Mouse (Mus musculus) inflammation-experienced regulatory T-cells, adult 6 months (primary cell): ENCODE measurements around the gene Prkd2. TPM values are rescaled to one million over a fixed set of nuclear protein-coding genes. Genes with fewer than 3 reads are reported as not detected.

Experiments
- ATAC-seq: one replicate; pipeline ENCODE4 v1.8.0; 2017
- polyA plus RNA-seq, 3 experiments: library from polyadenylated mRNA; unstranded; fragments of 100-300 nt; shearing (Covaris generic); gene quantifications; one replicate each; pipeline ENCODE4 v1.2.1; 2017

Prkd2 gene
- polyA plus RNA-seq, 3 experiments from 2014 or later = 38.3 to 51.4 (median 47.1) TPM

- ATAC-seq = peak; percentile 23
Measured at GRCm38 (mm10) chr7:16827274-16827673, 15.4 kb upstream of the Prkd2 start.

DNA sequence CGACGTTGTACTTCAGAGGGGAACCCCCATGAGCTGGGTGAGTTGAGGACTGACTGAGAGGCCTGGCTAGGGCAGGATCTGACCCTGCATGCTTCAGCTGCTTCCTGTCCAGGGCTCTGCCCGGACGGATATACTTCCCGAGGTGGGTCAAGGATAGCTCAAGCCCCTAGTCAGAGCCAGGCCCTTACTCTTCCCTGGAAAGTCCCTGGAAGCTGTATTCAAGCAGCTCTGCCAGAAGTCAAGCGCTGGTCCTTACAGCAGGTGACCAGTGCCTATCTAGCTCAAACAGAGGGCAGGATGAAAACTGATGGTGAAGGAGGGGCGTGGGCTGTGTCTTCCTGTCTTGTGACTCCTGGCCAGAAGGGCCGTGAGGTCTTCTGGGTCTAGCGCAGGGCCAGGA is 12.3 kb upstream of the Prkd2 start:
- no peak for ATAC-seq

- no peak for ATAC-seq
Measured at GRCm38 (mm10) chr7:16837916-16838803, 4.5 kb upstream of the Prkd2 start.

DNA sequence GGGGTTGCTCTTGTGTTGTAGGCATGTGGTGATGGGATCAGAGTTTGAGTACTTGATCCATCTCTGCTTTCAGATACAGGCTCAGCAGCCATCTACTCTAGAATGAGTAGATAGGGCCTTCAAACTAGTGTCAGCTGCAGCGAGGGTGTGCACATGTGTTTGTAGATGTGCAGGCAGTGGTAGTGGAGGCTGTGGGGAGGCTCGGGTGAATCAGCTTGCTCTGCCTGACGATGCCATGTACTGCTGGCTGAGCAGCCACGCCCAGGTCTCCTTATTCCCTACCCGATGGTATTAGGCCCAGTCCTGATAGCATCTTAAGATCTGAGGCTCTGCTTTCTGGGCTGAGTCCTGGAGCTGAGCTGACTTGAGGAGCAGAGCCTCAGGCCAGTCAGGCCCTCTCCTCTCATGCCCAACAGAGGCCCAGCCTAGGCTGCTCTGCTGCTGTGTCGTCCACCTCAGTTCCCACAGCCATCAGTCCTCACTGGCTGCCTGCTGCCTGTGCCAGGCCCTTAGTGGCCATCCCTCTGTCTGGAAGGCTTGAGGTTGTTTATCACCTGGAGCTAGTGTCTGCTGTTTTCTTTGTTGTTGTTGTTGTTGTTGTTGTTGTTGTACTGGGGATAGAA is 3.8 kb upstream of the Prkd2 start:
- no peak for ATAC-seq

DNA sequence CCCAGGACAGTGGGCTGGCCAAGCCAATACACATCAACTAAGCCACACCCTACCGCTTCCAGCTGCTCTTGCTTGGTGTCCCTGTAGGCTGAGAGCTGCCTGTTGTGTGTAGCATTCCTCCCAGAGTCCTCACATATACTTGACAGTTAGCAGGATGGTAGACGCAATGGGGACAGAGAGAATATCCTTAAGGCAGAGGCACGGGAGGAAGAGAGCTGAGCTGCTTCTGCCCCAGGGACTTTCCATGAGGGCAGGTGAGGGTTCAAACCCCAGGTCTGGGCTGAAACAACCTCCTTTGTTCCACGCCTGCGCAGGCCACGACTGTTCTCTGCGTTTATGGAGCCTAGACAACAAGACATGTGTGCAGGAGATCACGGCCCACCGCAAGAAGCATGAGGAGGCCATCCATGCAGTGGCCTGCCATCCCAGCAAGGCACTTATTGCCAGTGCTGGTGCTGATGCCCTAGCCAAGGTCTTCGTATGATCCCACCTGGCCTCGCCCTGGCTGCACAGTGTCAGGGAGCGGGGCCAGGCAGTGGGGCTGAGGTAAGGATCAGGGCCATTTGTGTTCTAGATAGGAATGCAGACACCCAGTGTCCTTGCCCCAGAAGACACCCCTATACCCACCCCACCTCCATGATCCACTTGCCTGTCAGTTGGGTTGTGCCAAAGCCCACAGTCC is 3.1 kb upstream of the Prkd2 start:
- ATAC-seq = no peak

DNA sequence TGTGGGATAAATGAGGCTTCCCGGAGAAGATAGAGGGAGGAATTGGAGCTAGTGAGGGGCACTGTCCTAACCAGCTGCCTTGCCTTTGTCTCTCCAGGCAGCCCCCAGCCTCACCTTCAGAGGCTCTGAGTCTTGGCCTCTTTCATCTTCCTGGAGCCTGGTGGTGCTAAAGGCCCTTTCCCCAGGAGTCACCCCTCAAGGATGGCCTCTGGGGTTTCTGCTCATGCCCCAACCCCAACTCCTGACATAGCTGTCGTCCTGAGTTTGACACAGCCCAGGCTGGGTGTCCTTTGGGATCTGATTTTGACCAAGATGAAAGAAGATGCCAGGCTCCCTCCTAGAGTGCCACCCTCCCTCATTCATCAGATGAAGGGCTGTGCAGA is 2.6 kb upstream of the Prkd2 start:
- ATAC-seq = no peak

DNA sequence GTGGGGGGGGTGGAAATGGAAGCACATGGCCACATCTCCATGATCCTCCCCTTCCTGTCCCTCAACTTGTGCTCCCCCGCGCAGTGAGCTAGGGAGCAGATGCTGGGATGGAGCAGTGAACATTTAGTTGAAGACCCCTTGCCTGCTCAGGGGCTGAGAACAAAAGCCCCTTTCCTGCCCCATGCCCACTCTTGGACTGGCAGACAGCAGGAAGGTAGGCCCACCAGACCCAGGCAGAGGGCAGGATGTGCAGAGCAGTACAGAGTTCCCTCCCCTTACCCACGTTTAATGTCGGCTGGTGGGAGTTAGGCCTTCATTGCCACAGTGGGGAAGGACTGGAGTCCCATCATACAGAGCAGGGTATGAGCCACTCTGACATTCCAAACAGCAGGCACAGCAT is 1.6 kb upstream of the Prkd2 start:
- ATAC-seq = peak; percentile 1

GRCm38 (mm10) chr7:16841561-16842560 is 841 bp upstream of the Prkd2 start:
- peak; percentile 72 for ATAC-seq

DNA sequence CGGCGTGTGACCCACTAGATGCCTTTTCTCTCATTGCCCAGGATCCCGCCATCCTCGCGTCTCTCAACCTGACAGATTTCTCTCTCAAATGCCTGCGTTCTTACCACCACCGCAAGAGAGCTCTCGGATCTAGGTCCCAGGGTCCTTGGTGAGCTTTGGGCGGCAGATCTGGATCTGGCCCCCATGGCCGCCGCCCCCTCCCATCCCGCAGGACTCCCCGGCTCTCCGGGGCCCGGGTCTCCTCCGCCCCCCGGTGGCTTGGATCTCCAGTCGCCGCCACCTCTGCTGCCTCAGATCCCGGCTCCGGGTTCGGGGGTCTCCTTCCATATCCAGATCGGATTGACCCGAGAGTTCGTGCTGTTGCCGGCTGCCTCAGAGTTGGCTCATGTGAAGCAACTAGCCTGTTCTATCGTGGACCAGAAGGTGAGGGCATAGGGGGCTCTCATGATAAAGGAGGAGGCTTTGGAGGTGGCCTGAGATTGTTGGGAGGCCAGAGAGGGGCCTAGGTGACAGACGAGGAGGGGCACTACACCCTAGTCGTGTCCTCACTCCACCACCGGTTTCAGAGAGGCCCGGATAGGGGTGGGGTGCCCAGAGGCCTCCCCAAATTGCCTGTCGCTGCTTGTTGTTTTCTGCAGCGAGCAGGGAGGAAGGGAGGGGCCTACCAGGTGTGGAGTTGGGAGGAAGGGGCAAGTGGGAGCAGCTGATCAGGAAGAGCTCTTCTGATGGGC is 904 bp downstream of the Prkd2 start:
- peak; percentile 9 for ATAC-seq

DNA sequence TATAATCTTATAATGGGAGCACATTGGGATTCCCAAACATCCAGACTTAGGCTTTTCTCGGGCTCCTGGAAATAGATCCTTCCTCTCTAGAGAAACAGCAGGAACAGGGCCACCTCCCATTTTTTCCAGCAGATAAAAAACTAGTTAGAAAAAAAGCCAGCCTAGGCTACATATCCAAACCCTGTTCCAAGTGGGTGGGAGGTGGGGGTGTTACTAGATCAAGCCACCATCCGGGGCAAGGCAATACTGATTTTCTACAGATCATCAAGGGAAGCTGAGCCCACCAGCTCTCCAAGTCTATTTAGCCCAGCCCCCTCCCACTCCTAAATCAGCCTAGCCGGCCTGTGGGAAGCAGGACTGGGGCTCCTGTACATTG is 2.0 kb downstream of the Prkd2 start:
- ATAC-seq = no peak

GRCm38 (mm10) chr7:16845072-16845819 is 2.5 kb downstream of the Prkd2 start:
- peak; percentile 36 for ATAC-seq

DNA sequence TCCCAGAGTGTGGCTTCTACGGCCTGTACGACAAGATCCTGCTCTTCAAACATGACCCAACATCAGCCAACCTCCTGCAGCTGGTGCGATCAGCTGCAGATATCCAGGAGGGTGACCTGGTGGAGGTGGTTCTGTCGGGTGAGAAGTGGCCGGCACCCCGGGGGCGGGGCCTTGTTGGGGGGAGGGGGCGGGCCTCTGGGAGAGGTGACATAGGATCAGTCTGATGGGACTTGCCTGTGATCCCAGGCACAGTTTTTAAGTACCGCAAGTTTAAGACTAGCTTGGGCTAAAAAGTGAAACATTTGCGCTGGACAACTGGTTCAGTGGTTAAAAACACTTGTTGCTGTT is 3.1 kb downstream of the Prkd2 start:
- ATAC-seq = no peak

DNA sequence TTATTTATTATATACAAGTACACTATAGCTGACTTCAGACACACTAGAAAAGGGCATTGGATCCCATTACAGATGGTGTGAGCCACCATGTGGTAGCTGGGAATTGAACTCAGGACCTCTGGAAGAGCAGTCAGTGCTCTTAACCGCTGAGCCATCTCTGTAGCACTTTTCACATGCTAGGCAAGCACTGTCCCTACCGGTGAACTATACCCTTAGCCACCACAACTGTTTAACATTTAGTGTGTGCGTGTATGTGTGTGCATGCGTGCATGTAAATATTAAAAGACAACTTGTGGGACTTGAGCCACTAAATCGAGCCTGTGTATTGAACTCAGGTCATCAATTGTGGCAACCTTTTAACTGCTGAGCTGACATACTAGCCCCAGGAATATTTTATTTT is 4.1 kb downstream of the Prkd2 start:
- ATAC-seq = no peak

DNA sequence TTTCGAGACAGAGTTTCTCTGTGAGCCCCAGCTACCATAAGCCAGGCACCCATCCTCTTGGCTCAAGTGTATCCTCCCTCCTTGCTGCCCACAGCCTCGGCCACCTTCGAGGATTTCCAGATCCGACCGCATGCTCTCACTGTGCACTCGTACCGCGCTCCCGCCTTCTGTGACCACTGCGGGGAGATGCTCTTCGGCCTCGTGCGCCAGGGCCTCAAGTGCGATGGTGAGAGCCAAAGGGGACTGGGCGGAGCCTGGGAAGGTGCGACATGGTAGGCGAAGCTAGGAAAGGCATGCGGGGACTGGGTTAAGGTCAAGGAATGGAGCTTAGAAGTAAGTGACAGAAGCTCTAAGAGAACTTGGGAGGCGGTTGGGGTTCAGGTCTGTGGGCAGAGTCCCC is 4.8 kb downstream of the Prkd2 start:
- no peak for ATAC-seq

GRCm38 (mm10) chr7:16848579-16848978 is 5.9 kb downstream of the Prkd2 start:
- no peak for ATAC-seq

DNA sequence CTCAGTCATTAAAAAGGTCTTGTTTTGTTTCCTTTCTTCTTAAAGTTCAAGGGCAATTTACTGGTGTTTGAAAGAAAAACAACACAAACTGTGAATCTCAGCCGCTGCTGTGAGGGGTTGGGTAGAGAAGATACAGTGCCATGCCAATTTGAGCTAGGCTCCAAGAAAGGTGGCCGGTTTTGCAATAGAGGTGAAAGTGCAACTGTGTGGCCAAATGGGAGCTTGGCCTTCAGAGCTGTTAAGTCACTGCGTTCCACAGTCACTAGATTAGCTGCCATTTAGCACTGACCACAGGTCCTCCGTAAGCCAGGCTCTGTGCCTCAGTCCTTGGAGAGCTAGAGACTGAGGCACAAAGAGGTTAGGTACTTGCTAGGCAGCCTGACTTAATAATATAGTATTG is 8.9 kb downstream of the Prkd2 start:
- no peak for ATAC-seq

GRCm38 (mm10) chr7:16853302-16853831 is 10.7 kb downstream of the Prkd2 start:
- ATAC-seq = no peak

DNA sequence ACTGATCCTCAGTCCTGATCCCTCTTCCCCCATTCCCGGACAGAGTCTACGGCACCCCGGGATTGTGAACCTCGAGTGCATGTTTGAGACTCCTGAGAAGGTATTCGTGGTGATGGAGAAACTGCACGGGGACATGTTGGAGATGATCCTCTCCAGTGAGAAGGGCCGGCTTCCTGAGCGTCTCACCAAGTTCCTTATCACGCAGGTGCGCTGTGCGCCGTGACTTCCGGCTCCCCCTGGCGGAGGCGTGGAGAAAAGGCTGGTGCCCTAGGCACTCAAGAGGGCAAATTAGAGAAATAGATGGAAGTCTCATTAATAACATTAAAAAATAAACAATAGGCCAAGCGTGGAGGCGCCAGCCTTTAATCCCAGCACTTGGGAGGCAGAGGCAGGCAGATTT is 15.6 kb downstream of the Prkd2 start:
- ATAC-seq = peak; percentile 65

DNA sequence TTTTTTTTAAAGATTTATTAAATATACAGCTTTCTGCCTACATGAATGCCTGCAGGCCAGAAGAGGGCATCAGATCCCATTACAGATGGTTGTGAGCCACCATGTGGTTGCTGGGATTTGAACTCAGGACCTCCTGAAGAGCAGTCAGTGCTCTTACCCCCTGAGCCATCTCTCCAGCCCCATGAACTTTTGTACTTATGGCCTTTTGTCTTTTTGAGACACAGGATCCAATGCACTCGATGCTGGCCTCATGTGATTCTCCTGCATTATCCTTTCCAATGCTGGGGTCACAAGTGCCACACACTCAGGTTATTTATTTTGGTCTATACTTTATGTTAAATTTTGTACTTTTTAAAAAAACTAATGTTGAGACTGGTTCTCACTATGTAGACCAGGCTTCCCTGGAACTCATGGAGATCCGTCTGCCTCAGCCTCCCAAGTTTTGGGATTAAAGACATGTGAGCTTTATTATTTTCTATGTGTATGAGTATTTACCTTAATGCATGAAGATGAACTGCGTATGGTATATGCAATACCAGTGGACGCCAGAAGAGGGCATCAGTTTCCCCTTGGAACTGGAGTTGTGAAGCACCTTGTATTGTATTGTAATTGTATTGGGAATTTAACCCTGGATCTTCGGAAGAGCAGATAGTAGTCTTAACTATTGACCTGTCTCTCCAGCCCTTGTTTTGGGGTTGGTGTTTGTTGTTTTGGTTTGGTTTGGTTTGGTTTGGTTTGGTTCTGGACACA is 17.4 kb downstream of the Prkd2 start:
- ATAC-seq = peak; percentile 71

DNA sequence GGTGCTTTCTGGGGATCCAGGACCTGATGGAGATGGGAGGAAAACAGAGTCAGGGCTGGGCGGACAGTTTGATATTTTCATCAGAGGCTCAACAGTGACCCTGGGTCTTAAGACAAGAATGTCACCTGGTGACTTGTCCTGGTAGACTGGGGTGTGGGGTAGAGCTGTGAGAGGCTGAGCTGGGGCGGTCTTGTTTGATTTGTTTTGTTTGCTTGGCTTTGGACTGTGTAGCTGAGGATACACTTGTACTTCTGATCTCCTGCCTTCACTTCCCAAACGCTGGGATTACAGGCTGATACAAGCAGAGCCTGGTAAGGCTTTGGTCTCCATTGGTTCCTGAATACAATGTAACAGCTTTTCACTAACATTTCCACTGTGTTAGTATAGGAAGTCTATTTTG is 24.8 kb downstream of the Prkd2 start:
- no peak for ATAC-seq
